Mouse (Mus musculus) lung, adult 2 months (tissue): ENCODE measurements around the gene Kdm4d. TPM values are rescaled to one million over a fixed set of nuclear protein-coding genes. Genes with fewer than 3 reads are reported as not detected.
"Not testable (repeated sequence)": the region's sequence is repeated elsewhere in the genome, so short reads cannot be mapped to it uniquely, and the experiment has no call there.

Source experiments
- DNase-seq: peaks from one replicate; pipeline ENCODE4 v3.0.0; 2022
- H3K4me1 ChIP-seq: fragments of 200-500 bp; 2 replicates; pipeline ENCODE4 v1.6.1; 2011; ENCODE audit warnings: low read length; ENCODE audit not compliant: control insufficient read depth, insufficient read depth
- H3K4me3 ChIP-seq: fragments of 200-500 bp; replicated peaks from 2 replicates; pipeline ENCODE3; 2011; ENCODE audit warnings: low read depth, mild to moderate bottlenecking, control low read depth, low read length; ENCODE audit errors: extremely low read depth
- CTCF ChIP-seq: fragments of 200-500 bp; IDR thresholded peaks from 2 replicates; pipeline ENCODE4 v1.5.1; 2011; ENCODE audit warnings: mild to moderate bottlenecking, low read length, control low read depth; ENCODE audit not compliant: insufficient read depth
- POLR2A ChIP-seq: fragments of 200-500 bp; IDR thresholded peaks from 2 replicates; pipeline ENCODE4 v1.6.1; 2011; ENCODE audit warnings: low read depth, mild to moderate bottlenecking, control low read depth, low read length, borderline replicate concordance; ENCODE audit errors: extremely low read depth
- WGBS: fragments of 180-500 bp; shearing (Covaris S2); methylation state at CpG from one replicate; pipeline ENCODE4 v1.1.7; 2018; 5-methylcytosine and 5-hydroxymethylcytosine counted together
- polyA plus RNA-seq: library from polyadenylated mRNA; depleted of rRNA; stranded (reverse); fragments of >200 nt; gene quantifications from 2 replicates; pipeline ENCODE4 v1.2.3, GENCODE M21; 2012; rRNA removed

Kdm4d gene
- polyA plus RNA-seq, 1 experiment = 0.21 TPM

DNA sequence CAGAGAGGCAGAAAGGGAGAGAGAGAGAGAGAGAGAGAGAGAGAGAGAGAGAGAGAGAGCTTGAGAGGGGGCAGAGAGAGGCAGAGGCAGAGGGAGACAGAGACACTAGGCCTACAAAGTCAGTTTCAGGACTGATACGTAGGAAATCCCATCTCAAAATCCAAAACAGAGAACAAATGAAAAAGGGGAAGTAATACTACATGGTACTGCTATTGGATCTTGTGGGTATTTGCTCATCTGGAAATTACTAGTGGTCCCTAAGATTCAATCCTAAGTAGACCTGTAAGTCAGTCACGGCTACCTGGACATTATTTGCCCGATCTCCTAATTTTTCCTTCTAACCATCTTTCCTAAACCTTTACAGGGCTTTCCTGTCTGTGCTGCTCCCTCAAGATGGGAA lies 44.0 kb downstream of the Kdm4d start:
- TF ChIP-seq POLR2A = no peak
- no peak for TF ChIP-seq CTCF
- 81% methylated on average over 3 of the region's 3 CpGs for WGBS
- DNase-seq = no peak
- Histone ChIP-seq H3K4me1 (no peaks in the 10 kb centered on the region), H3K4me3 (no peak overlapping the region)

DNA sequence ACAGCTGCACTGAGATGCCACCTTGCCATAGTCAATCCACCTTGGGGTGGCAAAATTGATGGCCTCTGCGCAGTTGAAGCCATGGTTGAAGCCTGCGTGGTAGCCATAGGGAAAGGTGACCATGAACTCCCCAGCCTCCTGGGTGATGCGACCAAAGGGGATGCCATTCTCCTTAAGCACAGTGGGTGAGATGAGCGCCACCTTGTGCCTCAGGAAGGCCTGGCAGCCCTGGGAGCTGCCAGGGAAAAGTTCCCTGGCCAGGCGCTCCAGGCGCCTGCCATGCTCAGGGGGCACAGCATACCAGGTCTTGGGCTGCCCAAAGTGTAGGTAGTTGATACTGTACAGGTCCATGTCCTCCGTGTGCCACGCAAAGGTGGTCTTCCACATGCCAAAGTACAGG lies 49.2 kb downstream of the Kdm4d start:
- peak; percentile 13 for DNase-seq
- WGBS = 63% methylated on average over 8 of the region's 8 CpGs
- not testable (repeated sequence) for H3K4me3 ChIP-seq, H3K4me1 ChIP-seq
- TF ChIP-seq CTCF = peak; percentile 20; the same call in 1 of the 2 replicates

- H3K4me1 ChIP-seq, H3K4me3 ChIP-seq, DNase-seq: not testable (repeated sequence)
- WGBS = 82% methylated on average over 2 of the region's 2 CpGs
Measured at GRCm38 (mm10) chr9:14447086-14447485, 53.2 kb downstream of the Kdm4d start.

- TF ChIP-seq CTCF (no peak), POLR2A (no peak)
- 78% methylated on average over 1 of the region's 1 CpGs for WGBS
- Histone ChIP-seq H3K4me1 (no peaks in the 10 kb centered on the region), H3K4me3 (no peak overlapping the region)
- no peak for DNase-seq
Measured at GRCm38 (mm10) chr9:14440347-14440746, 59.9 kb downstream of the Kdm4d start.

- Histone ChIP-seq H3K4me3 (no peak overlapping the region), H3K4me1 (no peaks in the 10 kb centered on the region)
- DNase-seq = no peak
- 56% methylated on average over 11 of the region's 11 CpGs for WGBS
- TF ChIP-seq CTCF (no peak), POLR2A (no peak)
Measured at GRCm38 (mm10) chr9:14433252-14433939, 66.9 kb downstream of the Kdm4d start.

Other genes starting within 250 kb of the Kdm4d start
- 7.8 and 9.5 TPM in 2 replicates for gene Sesn3, start 225.4 kb downstream of the Kdm4d start, polyA plus RNA-seq
- 92.8 and 108 TPM in 2 replicates for gene Endod1, start 119.0 kb downstream of the Kdm4d start, polyA plus RNA-seq
- gene Cwc15, start 135 bp upstream of the Kdm4d start, polyA plus RNA-seq = 7.9 and 12.5 TPM in 2 replicates
- 36.6 and 47.1 TPM in 2 replicates for gene Amotl1, start 144.6 kb upstream of the Kdm4d start, polyA plus RNA-seq
- 4.6 and 5.6 TPM in 2 replicates for gene Piwil4, start 240.3 kb upstream of the Kdm4d start, polyA plus RNA-seq